Mouse (Mus musculus) heart, embryonic 10.5 days (tissue): ENCODE results near the gene Hbb-y. TPM values are rescaled to one million over a fixed set of nuclear protein-coding genes. Genes with fewer than 3 reads are reported as not detected.
"Not testable (repeated sequence)": the region's sequence is repeated elsewhere in the genome, so short reads cannot be mapped to it uniquely, and the experiment has no call there.

Experiments
- DNase-seq: peaks from one replicate; pipeline ENCODE4 v3.0.0-alpha.2; 2017; ENCODE audit warnings: low spot score
- H3K27ac ChIP-seq: fragments of 300-500 bp; sonication (generic); 2 replicates; pipeline ENCODE4 v1.5.1; 2016; ENCODE audit warnings: mild to moderate bottlenecking
- H3K27me3 ChIP-seq: fragments of 300-500 bp; sonication (generic); 2 replicates; pipeline ENCODE4 v1.6.1; 2016; ENCODE audit warnings: mild to moderate bottlenecking; ENCODE audit not compliant: poor library complexity, insufficient read depth, severe bottlenecking
- H3K36me3 ChIP-seq: fragments of 300-500 bp; sonication (generic); 2 replicates; pipeline ENCODE4 v1.6.1; 2016; ENCODE audit warnings: mild to moderate bottlenecking, moderate library complexity
- H3K4me1 ChIP-seq: fragments of 300-500 bp; sonication (generic); 2 replicates; pipeline ENCODE4 v1.6.1; 2016; ENCODE audit warnings: mild to moderate bottlenecking
- H3K4me3 ChIP-seq: fragments of 300-500 bp; sonication (generic); 2 replicates; pipeline ENCODE4 v1.5.1; 2016; ENCODE audit warnings: mild to moderate bottlenecking, moderate library complexity
- H3K9me3 ChIP-seq: fragments of 300-500 bp; sonication (generic); 2 replicates; pipeline ENCODE4 v1.6.1; 2016; ENCODE audit warnings: mild to moderate bottlenecking, moderate library complexity
- WGBS: fragments of 180-500 bp; shearing (Covaris S2); methylation state at CpG from one replicate; pipeline ENCODE4 v1.1.7; 2016; 5-methylcytosine and 5-hydroxymethylcytosine counted together
- polyA plus RNA-seq: library from polyadenylated mRNA; unstranded; fragments of >200 nt; fragmentation: Nextera tagmentation; extraction: Ambion mirVana; gene quantifications from 2 replicates; pipeline ENCODE4 v1.2.1, GENCODE M21; 2016

Hbb-y gene
- polyA plus RNA-seq, 1 experiment from 2014 or later = 17,516 TPM

GRCm38 (mm10) chr7:103810296-103810695 is 42.7 kb downstream of the Hbb-y start:
- Histone ChIP-seq H3K4me1 (no peaks in the 10 kb centered on the region), H3K27me3 (no peaks in the 10 kb centered on the region), H3K4me3 (no peak overlapping the region), H3K27ac (peak overlapping the region; percentile 36; the same call in 1 of the 2 replicates), H3K36me3 (no peaks in the 10 kb centered on the region), H3K9me3 (no peaks in the 10 kb centered on the region)
- WGBS = 81% methylated on average over 1 of the region's 1 CpGs
- no peak for DNase-seq

- 45% methylated on average over 1 of the region's 1 CpGs for WGBS
- H3K4me1 ChIP-seq = no peaks in the 10 kb centered on the region
- H3K27ac ChIP-seq = peak overlapping the region; percentile 36; the same call in 1 of the 2 replicates
- H3K9me3 ChIP-seq = no peaks in the 10 kb centered on the region
- no peaks in the 10 kb centered on the region for H3K27me3 ChIP-seq
- no peak overlapping the region for H3K4me3 ChIP-seq
- no peaks in the 10 kb centered on the region for H3K36me3 ChIP-seq
- no peak for DNase-seq
Observed at GRCm38 (mm10) chr7:103809801-103810155, 43.2 kb downstream of the Hbb-y start.

- no peaks in the 10 kb centered on the region for H3K36me3 ChIP-seq
- no peaks in the 10 kb centered on the region for H3K4me1 ChIP-seq
- 27% methylated on average over 5 of the region's 5 CpGs for WGBS
- H3K27me3 ChIP-seq = no peaks in the 10 kb centered on the region
- H3K27ac ChIP-seq = peak overlapping the region; percentile 36; the same call in 1 of the 2 replicates
- H3K9me3 ChIP-seq = no peaks in the 10 kb centered on the region
- DNase-seq = no peak
- H3K4me3 ChIP-seq = no peak overlapping the region
Observed at GRCm38 (mm10) chr7:103808971-103809800, 43.8 kb downstream of the Hbb-y start.

GRCm38 (mm10) chr7:103808120-103808519 is 44.9 kb downstream of the Hbb-y start:
- H3K27me3 ChIP-seq, H3K4me1 ChIP-seq, H3K27ac ChIP-seq, H3K4me3 ChIP-seq, H3K36me3 ChIP-seq, DNase-seq, H3K9me3 ChIP-seq: not testable (repeated sequence)
- 71% methylated on average over 2 of the region's 2 CpGs for WGBS

GRCm38 (mm10) chr7:103806856-103807255 is 46.2 kb downstream of the Hbb-y start:
- Histone ChIP-seq H3K4me3 (no peak overlapping the region), H3K4me1 (no peaks in the 10 kb centered on the region), H3K9me3 (no peaks in the 10 kb centered on the region), H3K27ac (no peak overlapping the region), H3K36me3 (no peaks in the 10 kb centered on the region), H3K27me3 (no peaks in the 10 kb centered on the region)
- 70% methylated on average over 1 of the region's 1 CpGs for WGBS
- DNase-seq = no peak

Other genes starting within 250 kb of the Hbb-y start
- not detected in 2 replicates for gene Olfr620, start 240.7 kb downstream of the Hbb-y start, polyA plus RNA-seq
- not detected in 2 replicates for gene Olfr622, start 210.5 kb downstream of the Hbb-y start, polyA plus RNA-seq
- gene Olfr623, start 189.5 kb downstream of the Hbb-y start, polyA plus RNA-seq = not detected in 2 replicates
- gene Olfr624, start 182.0 kb downstream of the Hbb-y start, polyA plus RNA-seq = not detected in 2 replicates
- gene Olfr625-ps1, start 170.5 kb downstream of the Hbb-y start, polyA plus RNA-seq = not detected in 2 replicates
- gene Olfr243, start 138.5 kb downstream of the Hbb-y start, polyA plus RNA-seq = not detected in 2 replicates
- not detected in 2 replicates for gene Olfr628, start 122.8 kb downstream of the Hbb-y start, polyA plus RNA-seq
- gene Olfr629, start 108.3 kb downstream of the Hbb-y start, polyA plus RNA-seq = not detected in 2 replicates
- gene Olfr630, start 95.9 kb downstream of the Hbb-y start, polyA plus RNA-seq = not detected in 2 replicates
- gene Olfr69, start 81.6 kb downstream of the Hbb-y start, polyA plus RNA-seq = not detected in 2 replicates
- not detected in 2 replicates for gene Olfr68, start 73.5 kb downstream of the Hbb-y start, polyA plus RNA-seq
- gene Olfr67, start 61.4 kb downstream of the Hbb-y start, polyA plus RNA-seq = not detected in 2 replicates
- gene Hbb-bt, start 39.2 kb downstream of the Hbb-y start, polyA plus RNA-seq = 442 and 979 TPM in 2 replicates
- 173 and 274 TPM in 2 replicates for gene Hbb-bs, start 25.1 kb downstream of the Hbb-y start, polyA plus RNA-seq
- 0.28 and 1.2 TPM in 2 replicates for gene Hbb-bh2, start 12.7 kb downstream of the Hbb-y start, polyA plus RNA-seq
- gene Hbb-bh1, start 10.1 kb downstream of the Hbb-y start, polyA plus RNA-seq = 8,898 and 9,884 TPM in 2 replicates
- not detected in 2 replicates for gene Olfr66, start 33.0 kb upstream of the Hbb-y start, polyA plus RNA-seq
- not detected in 2 replicates for gene Olfr64, start 41.3 kb upstream of the Hbb-y start, polyA plus RNA-seq
- not detected in 2 replicates for gene Olfr65, start 50.3 kb upstream of the Hbb-y start, polyA plus RNA-seq
- not detected in 2 replicates for gene Olfr631, start 75.6 kb upstream of the Hbb-y start, polyA plus RNA-seq
- gene Olfr632, start 81.1 kb upstream of the Hbb-y start, polyA plus RNA-seq = not detected in 2 replicates
- gene Olfr633, start 91.2 kb upstream of the Hbb-y start, polyA plus RNA-seq = not detected in 2 replicates
- not detected in 2 replicates for gene Olfr635, start 117.9 kb upstream of the Hbb-y start, polyA plus RNA-seq
- gene Olfr638, start 145.5 kb upstream of the Hbb-y start, polyA plus RNA-seq = not detected in 2 replicates
- gene Olfr639, start 164.1 kb upstream of the Hbb-y start, polyA plus RNA-seq = not detected in 2 replicates
- gene Olfr640, start 172.4 kb upstream of the Hbb-y start, polyA plus RNA-seq = not detected in 2 replicates
- gene Olfr641, start 182.2 kb upstream of the Hbb-y start, polyA plus RNA-seq = not detected in 2 replicates
- gene Olfr642, start 199.4 kb upstream of the Hbb-y start, polyA plus RNA-seq = not detected in 2 replicates
- gene 4930516K23Rik, start 208.2 kb upstream of the Hbb-y start, polyA plus RNA-seq = not detected in 2 replicates
- gene Olfr644, start 218.7 kb upstream of the Hbb-y start, polyA plus RNA-seq = not detected in 2 replicates
- gene Olfr645, start 232.2 kb upstream of the Hbb-y start, polyA plus RNA-seq = not detected in 2 replicates